Mouse (Mus musculus) stomach, embryonic 16.5 days (tissue): ENCODE data around the gene Hal. TPM values are rescaled to one million over a fixed set of nuclear protein-coding genes. Genes with fewer than 3 reads are reported as not detected.
A peak's percentile ranks its signal among the peaks of the same experiment; 100 is the strongest.
"Not testable (repeated sequence)": the region's sequence is repeated elsewhere in the genome, so short reads cannot be mapped to it uniquely, and the experiment has no call there.

Experiments used
- ATAC-seq: fragments of 200-750 bp; cut with Nextera tagmentation; 2 replicates; pipeline ENCODE4 v1.8.0; 2017; ENCODE audit warnings: moderate number of reproducible peaks, moderate TSS enrichment; ENCODE audit not compliant: insufficient read depth, low FRiP score
- H3K27ac ChIP-seq: fragments of 300-500 bp; sonication (generic); 2 replicates; pipeline ENCODE4 v1.5.1; 2014; ENCODE audit warnings: low read length
- H3K27me3 ChIP-seq: fragments of 300-500 bp; sonication (generic); 2 replicates; pipeline ENCODE4 v1.6.1; 2014; ENCODE audit warnings: low read length, control low read depth, mixed read lengths; ENCODE audit not compliant: control insufficient read depth, insufficient read depth
- H3K36me3 ChIP-seq: fragments of 300-500 bp; sonication (generic); 2 replicates; pipeline ENCODE4 v1.6.1; 2014; ENCODE audit warnings: low read length; ENCODE audit not compliant: control insufficient read depth, insufficient read depth
- H3K4me1 ChIP-seq: fragments of 300-500 bp; sonication (generic); 2 replicates; pipeline ENCODE4 v1.6.1; 2014; ENCODE audit warnings: low read length, control low read depth, mixed read lengths; ENCODE audit not compliant: control insufficient read depth, insufficient read depth
- H3K4me2 ChIP-seq: fragments of 300-500 bp; sonication (generic); 2 replicates; pipeline ENCODE4 v1.6.1; 2014; ENCODE audit warnings: low read depth, low read length, mixed read lengths
- H3K4me3 ChIP-seq: fragments of 300-500 bp; sonication (generic); replicated peaks from 2 replicates; pipeline ENCODE4 v1.5.1; 2014; ENCODE audit warnings: mild to moderate bottlenecking, low read length
- H3K9ac ChIP-seq: fragments of 300-500 bp; sonication (generic); 2 replicates; pipeline ENCODE4 v1.6.1; 2014; ENCODE audit warnings: low read length
- H3K9me3 ChIP-seq: fragments of 300-500 bp; sonication (generic); replicated peaks from 2 replicates; pipeline ENCODE4 v1.6.1; 2016; ENCODE audit warnings: low read length, control low read depth; ENCODE audit not compliant: control insufficient read depth
- WGBS: fragments of 180-500 bp; shearing (Covaris S2); extraction: QIAGEN DNeasy Blood & Tissue Kit; methylation state at CpG from one replicate; pipeline ENCODE4 v1.1.7; 2014; 5-methylcytosine and 5-hydroxymethylcytosine counted together
- polyA plus RNA-seq: library from polyadenylated mRNA; unstranded; fragments of >200 nt; fragmentation: Nextera tagmentation; extraction: Ambion mirVana; gene quantifications from 2 replicates; pipeline ENCODE4 v1.2.1, GENCODE M21; 2015

The Hal gene
- polyA plus RNA-seq, 1 experiment from 2014 or later, result 3.0 TPM

- no peaks in the 10 kb centered on the region for H3K9me3 ChIP-seq
- H3K9ac ChIP-seq, result no peak overlapping the region
- H3K4me1 ChIP-seq, result peaks cover 8% of the 10 kb centered on the region
- H3K27me3 ChIP-seq, result no peaks in the 10 kb centered on the region
- WGBS, result 51% methylated on average over 6 of the region's 6 CpGs
- no peak overlapping the region for H3K4me3 ChIP-seq
- H3K27ac ChIP-seq, result no peak overlapping the region
- H3K4me2 ChIP-seq, result no peak overlapping the region
- ATAC-seq, result no peak
- H3K36me3 ChIP-seq, result no peaks in the 10 kb centered on the region
These were observed 54.6 kb downstream of the Hal start for GRCm38 (mm10) chr10:93543176-93543575.

GRCm38 (mm10) chr10:93544172-93544571 lies 55.6 kb downstream of the Hal start:
- Histone ChIP-seq H3K4me2 (no peak overlapping the region), H3K9me3 (no peaks in the 10 kb centered on the region), H3K9ac (no peak overlapping the region), H3K4me3 (no peak overlapping the region), H3K4me1 (peaks cover 8% of the 10 kb centered on the region), H3K27me3 (no peaks in the 10 kb centered on the region), H3K36me3 (no peaks in the 10 kb centered on the region), H3K27ac (no peak overlapping the region)
- no peak for ATAC-seq
- 67% methylated on average over 5 of the region's 5 CpGs for WGBS

GRCm38 (mm10) chr10:93547741-93548270 lies 59.2 kb downstream of the Hal start:
- no peak overlapping the region for H3K27ac ChIP-seq
- H3K27me3 ChIP-seq, result no peaks in the 10 kb centered on the region
- no peaks in the 10 kb centered on the region for H3K4me1 ChIP-seq
- H3K36me3 ChIP-seq, result no peaks in the 10 kb centered on the region
- H3K9ac ChIP-seq, result no peak overlapping the region
- ATAC-seq, result no peak
- no peak overlapping the region for H3K4me2 ChIP-seq
- H3K9me3 ChIP-seq, result no peaks in the 10 kb centered on the region
- no peak overlapping the region for H3K4me3 ChIP-seq
- WGBS, result 86% methylated on average over 4 of the region's 4 CpGs

GRCm38 (mm10) chr10:93548991-93549390 lies 60.4 kb downstream of the Hal start:
- Histone ChIP-seq H3K9ac (no peak overlapping the region), H3K9me3 (no peaks in the 10 kb centered on the region), H3K27me3 (no peaks in the 10 kb centered on the region), H3K4me3 (no peak overlapping the region), H3K27ac (no peak overlapping the region), H3K4me2 (no peak overlapping the region), H3K4me1 (no peaks in the 10 kb centered on the region), H3K36me3 (no peaks in the 10 kb centered on the region)
- peak; percentile 58; the same call in 1 of the 2 replicates for ATAC-seq
- whole genome bisulfite sequencing, result 13% methylated on average over 7 of the region's 7 CpGs

- Histone ChIP-seq H3K27me3 (no peaks in the 10 kb centered on the region), H3K36me3 (no peaks in the 10 kb centered on the region), H3K9ac (no peak overlapping the region), H3K4me2 (peak overlapping the region; percentile 13; the same call in 1 of the 2 replicates), H3K9me3 (no peaks in the 10 kb centered on the region), H3K4me1 (no peaks in the 10 kb centered on the region), H3K4me3 (no peak overlapping the region), H3K27ac (no peak overlapping the region)
- ATAC-seq, result no peak
- 39% methylated on average over 10 of the region's 10 CpGs for WGBS
These were observed 61.3 kb downstream of the Hal start for GRCm38 (mm10) chr10:93549821-93550220.

GRCm38 (mm10) chr10:93552596-93552995 lies 64.0 kb downstream of the Hal start:
- no peak overlapping the region for H3K9ac ChIP-seq
- ATAC-seq, result no peak
- no peaks in the 10 kb centered on the region for H3K9me3 ChIP-seq
- H3K4me3 ChIP-seq, result no peak overlapping the region
- no peaks in the 10 kb centered on the region for H3K36me3 ChIP-seq
- no peaks in the 10 kb centered on the region for H3K4me1 ChIP-seq
- no peak overlapping the region for H3K27ac ChIP-seq
- H3K4me2 ChIP-seq, result no peak overlapping the region
- WGBS, result 72% methylated on average over 8 of the region's 8 CpGs
- H3K27me3 ChIP-seq, result no peaks in the 10 kb centered on the region

- H3K27me3 ChIP-seq, H3K9me3 ChIP-seq, H3K36me3 ChIP-seq, H3K4me1 ChIP-seq, H3K4me2 ChIP-seq, H3K9ac ChIP-seq, H3K27ac ChIP-seq, ATAC-seq, H3K4me3 ChIP-seq: not testable (repeated sequence)
- 80% methylated on average over 2 of the region's 2 CpGs for WGBS
These were observed 69.4 kb downstream of the Hal start for GRCm38 (mm10) chr10:93557971-93558370.

- no peaks in the 10 kb centered on the region for H3K36me3 ChIP-seq
- no peak overlapping the region for H3K9ac ChIP-seq
- ATAC-seq, result no peak
These were observed 71.2 kb downstream of the Hal start for GRCm38 (mm10) chr10:93559786-93560185.

GRCm38 (mm10) chr10:93564518-93565090 lies 76.0 kb downstream of the Hal start:
- Histone ChIP-seq H3K27ac (no peak overlapping the region), H3K9me3 (0 out of 2 replicates have a peak, but pooled peaks cover 3% of the 10 kb centered on the region), H3K4me3 (no peak overlapping the region), H3K36me3 (no peaks in the 10 kb centered on the region), H3K9ac (no peak overlapping the region), H3K27me3 (no peaks in the 10 kb centered on the region), H3K4me1 (no peaks in the 10 kb centered on the region), H3K4me2 (no peak overlapping the region)
- no peak for ATAC-seq
- WGBS, result 77% methylated on average over 14 of the region's 14 CpGs

More at GRCm38 (mm10) chr10:93559786-93560185, 71.2 kb downstream of the Hal start:
- Histone ChIP-seq H3K9me3 (0 out of 2 replicates have a peak, but pooled peaks cover 3% of the 10 kb centered on the region), H3K4me3 (no peak overlapping the region), H3K27me3 (no peaks in the 10 kb centered on the region), H3K4me1 (no peaks in the 10 kb centered on the region), H3K27ac (no peak overlapping the region), H3K4me2 (no peak overlapping the region)
- 56% methylated on average over 9 of the region's 9 CpGs for WGBS
